Mouse (Mus musculus): ENCODE measurements around the gene Notch4. TPM values are rescaled to one million over a fixed set of nuclear protein-coding genes. Genes with fewer than 3 reads are reported as not detected.
"Not testable (repeated sequence)": the region's sequence is repeated elsewhere in the genome, so short reads cannot be mapped to it uniquely, and the experiment has no call there.

Gene Notch4
- total RNA-seq (2021) = 10 to 100 TPM; 21.2 to 28.3 TPM
- long read RNA-seq, experiment 1, full-length matches to known transcripts = 7 of 23 reads
- long read RNA-seq, experiment 1, partial matches to known transcripts = 14 of 23 reads
- long read RNA-seq, experiment 1, other reads (novel, unspliced or antisense) = 2 of 23 reads
- long read RNA-seq, experiment 2, full-length matches to known transcripts = 10 of 31 reads
- long read RNA-seq, experiment 2, partial matches to known transcripts = 14 of 31 reads
- long read RNA-seq, experiment 2, other reads (novel, unspliced or antisense) = 7 of 31 reads

DNA sequence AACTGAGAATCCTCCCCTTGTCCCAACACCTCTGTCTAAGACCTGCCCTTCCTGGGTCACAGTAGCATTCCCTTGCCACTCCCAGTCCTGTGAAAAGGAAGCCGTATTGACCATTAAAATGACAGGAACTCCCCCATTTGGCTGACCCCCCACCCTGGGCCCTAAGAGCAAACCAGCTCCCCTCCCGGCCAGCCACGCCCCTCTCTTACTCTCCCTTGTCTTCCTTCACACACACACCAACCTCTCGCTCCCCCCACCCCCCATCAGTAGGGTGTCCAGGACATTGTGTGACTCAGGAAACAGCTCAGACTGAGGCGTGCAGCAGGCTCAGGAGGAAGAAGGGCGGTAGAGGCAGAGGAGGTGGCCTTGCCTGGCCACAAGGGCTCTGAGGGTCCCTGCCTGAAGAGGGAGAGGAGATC is at the start of gene Notch4:
Gene Notch4 (plus strand): TSS at position 266 of the 419 bp plus-strand sequence.
- DNase-seq (ENCODE audit: low spot score in 2 of 2) = no peak

DNA sequence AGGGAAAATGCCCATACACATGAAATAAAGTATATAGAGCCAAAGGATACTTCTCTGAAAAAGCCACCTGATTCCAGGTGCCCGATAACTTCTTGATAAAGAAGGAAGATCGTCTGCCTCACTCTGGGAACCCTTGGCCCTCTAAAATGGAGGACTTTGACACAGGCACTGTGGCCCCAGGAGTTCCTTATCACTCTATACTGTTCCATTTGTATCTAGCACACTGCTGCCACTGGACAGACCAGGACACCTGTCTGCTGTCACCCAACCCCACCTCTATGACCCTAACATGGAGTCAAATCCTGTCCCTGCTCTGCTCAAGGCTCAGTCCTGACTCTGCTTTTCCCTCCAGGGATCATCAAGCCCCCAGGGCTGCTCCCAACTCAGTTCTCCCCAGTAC is 47.6 kb upstream of the Notch4 start:
- no peak for DNase-seq (ENCODE audit: low spot score in 2 of 2)

GRCm38 (mm10) chr17:34517252-34517651 is 46.8 kb upstream of the Notch4 start, which contains the start of gene Btnl6:
TSS of gene Btnl6 (minus strand) at chr17:34517352.
- no peak for DNase-seq (ENCODE audit: low spot score in 2 of 2)

GRCm38 (mm10) chr17:34517795-34518194 is 46.3 kb upstream of the Notch4 start:
- DNase-seq (ENCODE audit: low spot score in 2 of 2) = no peak

- not testable (repeated sequence) for DNase-seq (ENCODE audit: low spot score in 2 of 2)
Observed at GRCm38 (mm10) chr17:34518571-34518970, 45.5 kb upstream of the Notch4 start.

- DNase-seq (ENCODE audit: low spot score in 2 of 2) = no peak
Observed at GRCm38 (mm10) chr17:34519001-34519400, 45.1 kb upstream of the Notch4 start.

DNA sequence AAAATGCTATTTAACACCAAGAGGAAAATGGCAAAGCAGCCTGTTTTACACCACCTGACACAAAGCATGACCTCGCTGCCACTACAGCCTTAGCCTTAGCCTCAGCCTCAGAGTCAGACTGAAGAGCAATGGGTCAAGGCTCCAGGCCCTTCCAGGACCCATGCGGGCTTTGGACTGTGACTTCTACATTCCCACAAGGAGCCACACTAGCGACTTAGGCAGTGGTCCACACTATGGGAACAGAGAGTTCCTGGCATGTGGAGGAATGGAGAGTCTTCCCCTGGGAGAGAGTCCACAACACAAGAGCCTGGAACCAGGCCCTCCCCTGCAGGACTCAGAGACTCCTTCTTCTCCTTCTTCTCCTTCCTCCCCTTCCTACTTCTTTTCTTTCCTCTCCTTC is 31.4 kb upstream of the Notch4 start:
- no peak for DNase-seq (ENCODE audit: low spot score in 2 of 2)

DNA sequence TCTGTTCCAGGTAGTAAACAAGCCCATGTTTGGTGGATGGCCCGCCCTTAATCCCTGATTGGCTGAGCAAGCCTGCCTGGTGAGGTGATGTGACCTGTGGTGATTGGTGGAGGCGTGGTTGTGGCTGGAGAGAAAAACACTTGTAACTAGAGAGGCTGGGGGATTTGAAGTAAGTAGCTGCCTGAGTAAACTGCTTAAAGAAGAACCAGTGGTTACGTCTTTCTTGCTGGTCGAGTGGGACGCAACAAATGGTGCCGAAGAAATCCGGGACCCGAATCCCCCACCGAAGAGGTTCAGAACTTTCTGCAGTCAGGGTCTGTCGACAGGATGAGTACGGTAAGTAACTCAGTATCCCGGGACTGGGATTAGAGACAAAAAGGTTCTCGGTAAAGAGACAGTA is 20.5 kb upstream of the Notch4 start:
- DNase-seq (ENCODE audit: low spot score in 2 of 2) = not testable (repeated sequence)

- no peak for DNase-seq (ENCODE audit: low spot score in 2 of 2)
Observed at GRCm38 (mm10) chr17:34546797-34547196, 17.3 kb upstream of the Notch4 start.

DNA sequence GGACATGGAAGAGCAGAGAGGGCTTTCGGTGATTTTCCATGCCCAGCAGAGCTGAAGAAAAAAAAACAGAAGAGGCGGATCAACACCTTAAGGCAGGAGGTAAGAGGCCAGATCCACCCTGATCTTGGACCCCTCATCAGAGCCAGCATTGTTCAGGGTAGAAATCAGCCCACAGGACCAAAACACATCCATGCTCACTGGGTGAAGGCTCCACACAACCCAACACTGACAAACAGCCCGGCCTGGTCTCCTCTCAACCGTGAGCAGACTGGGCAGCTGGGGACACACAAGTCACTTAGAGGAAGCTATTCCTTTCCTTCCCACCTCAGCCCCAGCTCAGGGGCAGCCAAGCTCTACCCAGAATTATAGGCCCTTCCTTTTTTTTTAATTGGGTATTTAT is 16.5 kb upstream of the Notch4 start:
- DNase-seq (ENCODE audit: low spot score in 2 of 2) = no peak

DNA sequence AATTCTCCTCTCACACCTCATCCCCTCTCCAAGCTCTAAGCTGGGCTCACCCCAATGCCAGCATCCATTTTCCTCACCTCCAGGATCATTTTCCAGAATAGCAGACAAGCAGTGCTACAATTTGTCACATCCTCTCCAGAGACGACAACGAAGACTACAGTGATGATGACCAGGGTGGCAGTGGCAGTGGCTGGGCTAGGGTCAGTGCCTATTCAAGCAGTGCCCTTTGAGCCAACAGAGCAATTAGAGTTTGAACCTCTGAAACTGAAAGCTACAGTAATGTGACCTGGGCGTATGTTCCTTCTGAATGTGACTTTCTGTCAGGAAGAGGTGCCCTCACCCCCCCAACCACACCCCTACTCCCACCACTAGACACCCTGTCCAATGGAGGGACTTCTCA is 14.9 kb upstream of the Notch4 start:
- no peak for DNase-seq (ENCODE audit: low spot score in 2 of 2)

DNA sequence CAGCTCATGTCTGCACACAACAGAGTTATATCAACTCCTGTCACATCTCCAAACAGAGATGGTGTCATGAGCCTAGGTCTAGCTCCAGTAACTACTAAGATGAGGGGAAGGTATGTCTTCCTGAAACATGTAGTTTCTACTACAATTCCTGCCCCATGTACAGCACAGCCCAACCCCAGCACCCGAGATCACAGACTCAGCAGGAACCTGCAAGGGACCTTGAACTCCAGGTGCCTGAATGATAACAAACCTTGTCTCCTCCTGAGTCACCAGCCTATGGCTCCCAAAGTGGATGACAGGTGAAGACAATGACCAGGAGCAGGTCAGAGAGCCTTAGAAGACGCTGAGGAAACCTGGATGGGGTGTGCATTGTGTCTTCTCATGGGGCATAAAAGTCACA is 14.2 kb upstream of the Notch4 start:
- DNase-seq (ENCODE audit: low spot score in 2 of 2) = no peak

DNA sequence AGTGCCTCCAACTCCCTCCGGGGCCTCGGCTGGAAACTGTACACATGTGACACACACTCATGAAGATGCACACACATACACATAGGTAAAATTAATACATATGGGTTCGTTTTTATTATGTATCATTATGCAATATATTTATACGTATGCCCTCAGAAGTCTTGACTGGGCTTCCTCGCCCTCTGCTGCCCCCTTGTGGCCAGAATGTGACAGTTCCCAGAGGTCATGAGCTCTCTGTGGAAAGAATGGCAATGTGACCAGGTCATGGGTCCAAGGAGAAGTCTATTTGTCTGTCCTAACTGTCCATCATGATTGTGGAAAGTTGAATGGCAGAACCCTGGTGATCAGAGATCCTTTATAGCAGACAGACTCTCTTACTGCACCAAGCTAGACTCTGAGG is 8.6 kb upstream of the Notch4 start:
- peak; percentile 66 to 76 for DNase-seq (ENCODE audit: low spot score in 2 of 2)

DNA sequence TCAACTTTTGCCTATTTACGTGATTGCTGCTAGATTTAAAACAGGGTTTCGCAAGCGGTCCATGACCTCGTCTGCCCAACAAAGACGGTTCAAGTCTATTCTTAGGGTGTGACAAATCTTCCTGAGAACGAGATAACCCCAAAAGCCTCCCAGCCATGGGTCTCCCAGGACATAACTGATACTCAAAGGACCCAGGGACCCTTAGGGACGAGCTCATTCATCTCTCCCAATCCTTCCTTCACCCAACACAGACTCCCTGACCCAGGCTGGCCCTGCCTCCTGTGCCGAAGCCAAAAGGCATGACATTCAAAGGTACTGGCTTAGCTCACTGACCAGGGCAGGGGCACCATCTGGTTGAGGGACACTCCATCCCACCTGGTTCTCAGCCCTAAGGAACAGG is 7.7 kb upstream of the Notch4 start:
- no peak for DNase-seq (ENCODE audit: low spot score in 2 of 2)

GRCm38 (mm10) chr17:34557411-34557810 is 6.7 kb upstream of the Notch4 start:
- DNase-seq (ENCODE audit: low spot score in 2 of 2) = no peak

- DNase-seq (ENCODE audit: low spot score in 2 of 2) = no peak
Observed at GRCm38 (mm10) chr17:34559116-34559515, 5.0 kb upstream of the Notch4 start.

DNA sequence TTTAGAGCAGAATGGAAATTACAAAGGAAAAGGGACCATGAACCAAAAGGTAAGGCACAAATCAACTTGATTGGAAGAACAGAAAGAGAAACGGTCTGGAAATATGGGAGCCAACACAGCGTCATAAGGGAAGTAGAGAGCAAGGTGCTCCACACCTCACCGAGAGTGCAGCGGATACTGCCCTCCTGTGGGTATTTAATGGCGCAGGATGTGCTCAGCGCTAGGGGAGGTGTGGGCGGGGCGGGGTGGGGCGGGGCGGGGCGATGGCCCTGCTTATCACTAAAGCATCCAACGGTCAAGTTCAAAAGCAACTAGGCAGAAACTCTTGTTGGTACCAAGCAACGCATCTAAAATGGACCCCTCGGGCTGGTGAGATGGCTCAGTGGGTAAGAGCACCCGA is 4.2 kb upstream of the Notch4 start:
- no peak for DNase-seq (ENCODE audit: low spot score in 2 of 2)

GRCm38 (mm10) chr17:34560438-34560837 is 3.6 kb upstream of the Notch4 start:
- DNase-seq (ENCODE audit: low spot score in 2 of 2) = no peak

DNA sequence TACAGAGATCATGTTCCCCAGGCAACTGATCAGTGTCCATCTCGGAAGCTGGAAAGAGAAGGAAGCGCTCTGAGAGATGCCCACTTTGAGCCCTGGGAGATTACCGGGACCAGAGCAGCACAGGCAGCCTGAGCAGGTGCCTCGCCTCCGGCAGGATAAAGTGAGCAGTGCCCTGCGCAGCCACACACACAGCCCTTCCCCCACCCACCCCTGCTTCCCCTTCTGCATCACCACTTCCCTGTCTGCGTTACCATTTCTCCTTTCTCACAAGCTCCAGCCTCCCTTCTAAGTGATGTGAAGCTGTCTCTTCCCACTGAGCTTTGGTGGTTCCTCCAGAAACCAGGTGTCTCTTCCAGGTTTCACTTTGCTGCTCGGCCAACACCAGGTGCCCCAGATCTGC is 2.9 kb upstream of the Notch4 start:
- peak in 1 of 2 experiments; percentile 7 for DNase-seq (ENCODE audit: low spot score in 2 of 2)

GRCm38 (mm10) chr17:34562595-34562994 is 1.5 kb upstream of the Notch4 start:
- DNase-seq (ENCODE audit: low spot score in 2 of 2) = no peak

- no peak for DNase-seq (ENCODE audit: low spot score in 2 of 2)
Observed at GRCm38 (mm10) chr17:34563354-34563753, 714 bp upstream of the Notch4 start.

GRCm38 (mm10) chr17:34564796-34565195 is 728 bp downstream of the Notch4 start:
- DNase-seq (ENCODE audit: low spot score in 2 of 2) = no peak

DNA sequence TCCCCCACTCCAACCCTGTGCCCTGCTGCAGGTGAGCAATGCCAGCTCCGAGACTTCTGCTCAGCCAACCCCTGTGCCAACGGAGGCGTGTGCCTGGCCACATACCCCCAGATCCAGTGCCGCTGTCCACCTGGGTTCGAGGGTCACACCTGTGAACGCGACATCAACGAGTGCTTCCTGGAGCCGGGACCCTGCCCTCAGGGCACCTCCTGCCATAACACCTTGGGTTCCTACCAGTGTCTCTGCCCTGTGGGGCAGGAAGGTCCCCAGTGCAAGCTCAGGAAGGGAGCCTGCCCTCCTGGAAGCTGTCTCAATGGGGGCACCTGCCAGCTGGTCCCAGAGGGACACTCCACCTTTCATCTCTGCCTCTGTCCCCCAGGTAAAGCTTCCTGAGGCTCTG is 3.2 kb downstream of the Notch4 start:
- no peak for DNase-seq (ENCODE audit: low spot score in 2 of 2)
